Mouse (Mus musculus): Measurements from ENCODE around the gene Asb5. TPM values are rescaled to one million over a fixed set of nuclear protein-coding genes. Genes with fewer than 3 reads are reported as not detected.

Asb5 gene
- total and polyA plus RNA-seq, 3 experiments, result 0.27 to 1.4 TPM; not detected in 1

DNA sequence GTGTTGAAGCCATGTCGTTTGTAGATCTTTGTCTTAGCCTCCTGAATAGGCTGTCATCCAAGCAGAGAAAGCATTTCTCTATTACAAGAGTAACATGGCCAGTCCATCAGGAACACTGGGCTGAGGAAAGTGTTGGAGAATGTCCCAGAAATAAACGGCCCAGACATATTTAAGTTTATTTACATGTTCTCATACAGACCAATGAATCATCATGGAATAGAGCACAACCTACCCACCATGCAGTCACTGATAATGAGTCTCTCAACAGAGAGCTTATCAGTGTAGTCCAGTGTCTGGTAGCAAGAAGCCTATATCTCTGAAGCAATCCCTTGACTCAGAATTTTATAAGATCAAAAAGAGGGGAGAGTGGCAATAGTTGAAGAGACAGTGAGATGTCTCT lies 24.3 kb upstream of the Asb5 start (continued):
- no peak for TF ChIP-seq RAD21 (IDR thresholded peaks at IDR 0.05; ENCODE audit: low read depth, low read length)

DNA sequence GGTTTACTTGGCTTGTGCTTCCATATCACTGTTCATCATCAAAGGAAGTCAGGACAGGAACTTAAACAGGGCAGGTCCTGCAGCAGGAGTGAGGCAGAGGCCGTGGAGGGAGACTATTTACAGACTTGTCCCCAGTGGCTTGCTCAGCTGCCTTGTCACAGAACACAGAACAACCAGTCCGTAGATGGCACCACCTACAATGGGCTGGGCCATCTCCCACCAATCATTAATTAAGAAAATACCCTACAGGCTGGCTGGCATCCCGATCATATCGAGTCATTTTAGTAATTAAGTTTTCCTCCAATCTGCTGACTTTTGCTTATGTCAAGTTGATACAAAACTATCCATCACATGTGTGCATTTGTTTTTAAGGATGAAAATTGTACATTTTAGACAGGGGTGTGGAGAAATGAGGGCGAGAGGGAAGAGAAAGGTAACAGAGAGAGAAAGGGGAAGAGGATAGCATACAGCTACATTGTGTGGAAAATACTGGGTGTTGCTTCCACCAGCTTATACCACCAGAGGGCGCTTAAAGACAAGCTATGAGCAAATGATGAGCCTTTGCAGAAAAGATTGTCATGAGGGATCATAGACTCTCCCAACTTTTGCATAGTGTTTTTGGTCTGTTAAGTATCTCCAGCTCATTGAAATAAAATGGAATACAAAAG lies 21.8 kb upstream of the Asb5 start:
- Histone ChIP-seq H3K36me3 (ENCODE audit: control insufficient read depth in 1 of 2, insufficient read depth in 2 of 2, low read length in 2 of 2) (peaks cover 0 to 29% of the 10 kb centered on the region in 2 experiments; a peak in 2 of 4 replicates), H3K9me3 (replicated peaks; ENCODE audit: insufficient read depth, low read length) (no peaks in the 10 kb centered on the region), H3K27me3 (ENCODE audit: control insufficient read depth in 1 of 2, insufficient read depth in 2 of 2, low read length in 2 of 2) (no peaks in the 10 kb centered on the region), H3K27ac (ENCODE audit: control insufficient read depth, low read depth, low read length) (no peak overlapping the region), H3K4me1 (ENCODE audit: control insufficient read depth in 1 of 2, insufficient read depth in 2 of 2, low read length in 2 of 2) (peaks cover 5 to 28% of the 10 kb centered on the region in 2 experiments), H3K9ac (ENCODE audit: control insufficient read depth, low read depth, low read length, poor library complexity, severe bottlenecking) (peak overlapping the region; percentile 7; the same call in 1 of the 2 replicates), H3K4me3 (ENCODE audit: control insufficient read depth in 1 of 2, insufficient read depth in 1 of 2, low read depth in 2 of 2, low read length in 2 of 2) (peak overlapping the region; percentile 34 to 54), H3K79me2 (ENCODE audit: control insufficient read depth, insufficient read depth, low read length, poor library complexity) (no peaks in the 10 kb centered on the region)
- DNase-seq (ENCODE audit: low read depth, low spot score), result peak; percentile 91
- TF ChIP-seq SIN3A (IDR thresholded peaks at IDR 0.05; ENCODE audit: low read length) (peak; percentile 55), GATA1 (IDR thresholded peaks at IDR 0.05; ENCODE audit: low read depth, low read length) (0 out of 2 replicates have a peak, but pooled peaks have one; percentile 13), E2F4 (IDR thresholded peaks at IDR 0.05; ENCODE audit: borderline replicate concordance, low read depth, low read length) (no peak), SMC3 (IDR thresholded peaks at IDR 0.05; ENCODE audit: low read depth, low read length) (peak; percentile 94), EP300 (IDR thresholded peaks at IDR 0.05; ENCODE audit: low read depth in 1 of 2, low read length in 2 of 2) (no peak), RAD21 (IDR thresholded peaks at IDR 0.05; ENCODE audit: low read depth, low read length) (peak; percentile 99), ZC3H11A (IDR thresholded peaks at IDR 0.05; ENCODE audit: low read depth, low read length) (peak; percentile 96), CTCF (IDR thresholded peaks at IDR 0.05 in 2 of 3, conservative IDR thresholded peaks at IDR 0.05 in 1 of 3; ENCODE audit: control insufficient read depth in 1 of 3, insufficient read depth in 1 of 3, low read depth in 2 of 3, low read length in 3 of 3, poor library complexity in 1 of 3, severe bottlenecking in 1 of 3) (peak; percentile 58 to 94 (median 69)), TBP (IDR thresholded peaks at IDR 0.05; ENCODE audit: low read depth, low read length) (0 out of 2 replicates have a peak, but pooled peaks have one; percentile 12)

DNA sequence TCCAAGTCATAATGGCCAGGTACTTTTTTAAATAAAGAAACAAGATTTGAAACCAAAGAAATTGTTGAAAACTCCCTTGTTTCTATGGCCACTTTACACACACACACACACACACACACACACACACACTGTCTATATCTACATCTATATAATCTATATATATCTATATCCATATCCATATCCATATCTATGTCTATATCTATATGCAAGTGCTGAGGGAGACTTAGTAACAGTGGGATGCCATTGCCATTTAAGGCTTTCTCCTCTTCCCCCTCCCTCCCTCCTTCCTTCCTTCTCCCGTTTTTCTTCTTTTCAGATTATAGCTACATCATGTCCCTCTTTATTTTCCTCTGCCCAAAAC lies 21.3 kb upstream of the Asb5 start:
- no peak for TF ChIP-seq GABPA (IDR thresholded peaks at IDR 0.05; ENCODE audit: low read depth, low read length)
- TF ChIP-seq NRF1 (IDR thresholded peaks at IDR 0.05; ENCODE audit: insufficient read depth, low read depth, low read length, poor library complexity, severe bottlenecking), result no peak
- no peak for TF ChIP-seq TBP (IDR thresholded peaks at IDR 0.05; ENCODE audit: low read depth, low read length)
- TF ChIP-seq EP300 (IDR thresholded peaks at IDR 0.05; ENCODE audit: low read depth in 1 of 2, low read length in 2 of 2), result no peak
- no peak for TF ChIP-seq USF2 (IDR thresholded peaks at IDR 0.05; ENCODE audit: borderline replicate concordance in 1 of 2, insufficient read depth in 1 of 2, low read depth in 1 of 2, low read length in 2 of 2)
- TF ChIP-seq NELFE (IDR thresholded peaks at IDR 0.05; ENCODE audit: low read depth, low read length), result no peak
- no peak for TF ChIP-seq MEF2A (IDR thresholded peaks at IDR 0.05; ENCODE audit: extremely low read depth, insufficient replicate concordance, low read depth, low read length, poor library complexity, severe bottlenecking)
- TF ChIP-seq POLR2AphosphoS5 (IDR thresholded peaks at IDR 0.05; ENCODE audit: borderline replicate concordance, low read depth, low read length), result no peak
- no peak for TF ChIP-seq SIN3A (IDR thresholded peaks at IDR 0.05; ENCODE audit: low read length)
- no peak for TF ChIP-seq JUND (IDR thresholded peaks at IDR 0.05; ENCODE audit: low read depth, low read length)
- TF ChIP-seq SMC3 (IDR thresholded peaks at IDR 0.05; ENCODE audit: low read depth, low read length), result no peak
- TF ChIP-seq KAT2A (conservative IDR thresholded peaks at IDR 0.05; ENCODE audit: low read depth, low read length), result no peak
- TF ChIP-seq ELF1 (IDR thresholded peaks at IDR 0.05; ENCODE audit: low read depth, low read length), result no peak
- TF ChIP-seq POLR2A (IDR thresholded peaks at IDR 0.05; ENCODE audit: control insufficient read depth in 1 of 2, insufficient read depth in 1 of 2, low read depth in 1 of 2, low read length in 2 of 2, poor library complexity in 1 of 2), result no peak
- TF ChIP-seq POLR2AphosphoS2 (IDR thresholded peaks at IDR 0.05; ENCODE audit: low read length), result no peak
- no peak for TF ChIP-seq MAFK (IDR thresholded peaks at IDR 0.05; ENCODE audit: borderline replicate concordance, low read depth, low read length)
- Histone ChIP-seq H3K79me2 (ENCODE audit: control insufficient read depth, insufficient read depth, low read length, poor library complexity) (no peaks in the 10 kb centered on the region), H3K9me3 (replicated peaks; ENCODE audit: insufficient read depth, low read length) (no peaks in the 10 kb centered on the region), H3K36me3 (ENCODE audit: control insufficient read depth in 1 of 2, insufficient read depth in 2 of 2, low read length in 2 of 2) (peaks cover 0 to 29% of the 10 kb centered on the region in 2 experiments; a peak in 2 of 4 replicates), H3K27ac (ENCODE audit: control insufficient read depth, low read depth, low read length) (no peak overlapping the region), H3K4me1 (ENCODE audit: control insufficient read depth in 1 of 2, insufficient read depth in 2 of 2, low read length in 2 of 2) (peaks cover 5 to 28% of the 10 kb centered on the region in 2 experiments), H3K4me3 (ENCODE audit: control insufficient read depth in 1 of 2, insufficient read depth in 1 of 2, low read depth in 2 of 2, low read length in 2 of 2) (peak overlapping the region in 1 of 2 experiments; percentile 38; a peak in 2 of 4 replicates), H3K9ac (ENCODE audit: control insufficient read depth, low read depth, low read length, poor library complexity, severe bottlenecking) (no peak overlapping the region), H3K27me3 (ENCODE audit: control insufficient read depth in 1 of 2, insufficient read depth in 2 of 2, low read length in 2 of 2) (no peaks in the 10 kb centered on the region)
- peak; percentile 28 for DNase-seq (ENCODE audit: low read depth, low spot score)
